7 mouse cellular contexts compared by ENCODE assay signal in the genomic region with DNA sequence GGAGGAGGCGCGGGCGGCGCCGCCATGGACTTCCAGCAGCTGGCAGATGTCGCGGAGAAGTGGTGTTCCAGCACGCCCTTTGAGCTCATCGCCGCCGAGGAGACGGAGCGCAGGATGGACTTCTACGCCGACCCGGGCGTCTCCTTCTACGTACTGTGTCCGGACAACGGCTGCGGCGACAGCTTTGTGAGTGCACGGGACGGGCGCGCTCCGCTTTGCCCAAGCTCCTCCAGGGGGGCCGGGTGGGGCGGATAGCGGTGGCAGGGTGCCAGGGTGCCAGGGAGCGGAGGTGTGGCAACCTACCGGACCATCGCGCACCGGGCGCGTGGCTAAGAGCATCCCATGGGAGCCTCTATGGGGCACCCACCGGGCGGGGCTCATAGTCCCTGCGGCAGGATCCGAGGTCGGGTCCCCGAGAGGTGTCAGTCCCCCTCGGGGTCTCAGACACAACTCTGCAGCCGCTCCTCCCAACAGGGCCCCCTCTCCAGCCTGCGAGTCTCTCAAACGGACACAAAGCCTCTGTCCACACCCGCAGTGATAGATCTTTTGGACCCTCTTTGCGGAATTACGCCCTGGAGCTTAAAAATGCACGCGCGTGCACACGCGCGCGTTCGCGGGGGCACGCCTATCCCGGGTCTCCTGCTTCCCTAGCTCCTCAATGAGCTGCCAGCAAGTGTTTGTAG. TPM values are rescaled to one million over a fixed set of nuclear protein-coding genes. Genes with fewer than 3 reads are reported as not detected.
DNase-seq lines count a peak whose midpoint lies in the region; ATAC-seq and TF ChIP-seq lines count a peak whose summit lies in the region.

No protein-coding gene starts in this region.

- H3K9me3 ChIP-seq in lung, embryonic 14.5 days (ENCODE audit: low read depth, low read length), result no peaks in the 10 kb centered on the region
- no peaks in the 10 kb centered on the region for H3K9me3 ChIP-seq in forebrain, embryonic 11.5 days (ENCODE audit: control insufficient read depth, low read length)
- no peaks in the 10 kb centered on the region for H3K9me3 ChIP-seq in limb, embryonic 14.5 days (ENCODE audit: control insufficient read depth, low read length)

- peaks cover 15% of the 10 kb centered on the region; the same call in 1 of the 2 replicates for H3K27me3 ChIP-seq in lung, embryonic 14.5 days (ENCODE audit: insufficient read depth, low read length)
- peaks cover 2% of the 10 kb centered on the region; the same call in 1 of the 2 replicates for H3K27me3 ChIP-seq in forebrain, embryonic 11.5 days (ENCODE audit: control insufficient read depth, insufficient read depth, low read length)
- H3K27me3 ChIP-seq in limb, embryonic 14.5 days (ENCODE audit: control insufficient read depth, insufficient read depth, low read length), result no peaks in the 10 kb centered on the region; the same call in 1 of the 2 replicates

- peak overlapping the region; percentile 56 for H3K9ac ChIP-seq in lung, embryonic 14.5 days
- H3K9ac ChIP-seq in forebrain, embryonic 11.5 days (ENCODE audit: low read length), result peak overlapping the region; percentile 53
- H3K9ac ChIP-seq in limb, embryonic 14.5 days (ENCODE audit: low read depth, low read length, severe bottlenecking), result peak overlapping the region; percentile 72

- peak; percentile 59 for DNase-seq in lung, embryonic 14.5 days
- DNase-seq in lung, postnatal 10 days, result no peak
- DNase-seq in forebrain, embryonic 11.5 days (ENCODE audit: low spot score), result no peak
- DNase-seq in limb, embryonic 14.5 days (ENCODE audit: low spot score), result peak; percentile 31
- DNase-seq in right cerebral cortex, postnatal 4 days, result peak; percentile 57
- DNase-seq in adrenal gland, adult 8-10 months, result no peak

- no peak for TF ChIP-seq CTCF in lung, embryonic 14.5 days (IDR thresholded peaks at IDR 0.05; ENCODE audit: low read depth)
- TF ChIP-seq CTCF in bone marrow macrophage, adult 2 months (IDR thresholded peaks at IDR 0.05; ENCODE audit: low read depth, low read length), result no peak

- H3K4me3 ChIP-seq in lung, embryonic 14.5 days (ENCODE audit: low read depth, low read length), result peak overlapping the region; percentile 71
- peak overlapping the region; percentile 84 for H3K4me3 ChIP-seq in bone marrow macrophage, adult 2 months (ENCODE audit: insufficient read depth, low read length)
- H3K4me3 ChIP-seq in forebrain, embryonic 11.5 days (ENCODE audit: low read depth, low read length), result peak overlapping the region; percentile 63
- H3K4me3 ChIP-seq in limb, embryonic 14.5 days (replicated peaks; ENCODE audit: low read length), result peak overlapping the region; percentile 83

- H3K4me2 ChIP-seq in lung, embryonic 14.5 days, result peak overlapping the region; percentile 99
- H3K4me2 ChIP-seq in forebrain, embryonic 11.5 days (ENCODE audit: low read depth, low read length, severe bottlenecking), result peak overlapping the region; percentile 98
- peak overlapping the region; percentile 99 for H3K4me2 ChIP-seq in limb, embryonic 14.5 days (replicated peaks; ENCODE audit: low read depth, low read length, severe bottlenecking)

- no peak for ATAC-seq in lung, embryonic 14.5 days (ENCODE audit: insufficient read depth)
- ATAC-seq in forebrain, embryonic 11.5 days (replicated peaks; ENCODE audit: low FRiP score), result peak; percentile 81
- ATAC-seq in limb, embryonic 14.5 days (ENCODE audit: low FRiP score, low read depth), result peak; percentile 23

- no peak overlapping the region for H3K27ac ChIP-seq in lung, embryonic 14.5 days (ENCODE audit: low read depth)
- H3K27ac ChIP-seq in bone marrow macrophage, adult 2 months (ENCODE audit: insufficient read depth, low read depth, low read length), result no peak overlapping the region
- no peak overlapping the region for H3K27ac ChIP-seq in forebrain, embryonic 11.5 days (ENCODE audit: low read depth, low read length)
- H3K27ac ChIP-seq in limb, embryonic 14.5 days (replicated peaks; ENCODE audit: low read depth, low read length), result no peak overlapping the region

- no peaks in the 10 kb centered on the region for H3K4me1 ChIP-seq in lung, embryonic 14.5 days (ENCODE audit: insufficient read depth)
- H3K4me1 ChIP-seq in bone marrow macrophage, adult 2 months (ENCODE audit: control insufficient read depth, insufficient read depth, low read length), result peaks cover 5% of the 10 kb centered on the region
- H3K4me1 ChIP-seq in forebrain, embryonic 11.5 days (replicated peaks; ENCODE audit: control insufficient read depth, insufficient read depth, low read length), result peaks cover 3% of the 10 kb centered on the region; the same call in 1 of the 2 replicates
- H3K4me1 ChIP-seq in limb, embryonic 14.5 days (ENCODE audit: control insufficient read depth, insufficient read depth, low read length), result peaks cover 8% of the 10 kb centered on the region; the same call in 1 of the 2 replicates

- under 1% methylated on average over 60 of the region's 61 CpGs for WGBS in lung, embryonic 14.5 days
- WGBS in forebrain, embryonic 11.5 days, result under 1% methylated on average over 56 of the region's 61 CpGs
- under 1% methylated on average over 55 of the region's 61 CpGs for WGBS in limb, embryonic 14.5 days

- no peak for TF ChIP-seq POLR2A in bone marrow macrophage, adult 2 months (IDR thresholded peaks at IDR 0.05; ENCODE audit: borderline replicate concordance, low read depth, low read length)
- no peak for TF ChIP-seq POLR2A in limb, embryonic 14.5 days (IDR thresholded peaks at IDR 0.05; ENCODE audit: borderline replicate concordance, extremely low read depth, insufficient read depth, insufficient read length)

- H3K36me3 ChIP-seq in lung, embryonic 14.5 days (ENCODE audit: insufficient read depth), result no peaks in the 10 kb centered on the region
- H3K36me3 ChIP-seq in forebrain, embryonic 11.5 days (ENCODE audit: control insufficient read depth, insufficient read depth, low read length), result no peaks in the 10 kb centered on the region
- H3K36me3 ChIP-seq in limb, embryonic 14.5 days (ENCODE audit: control insufficient read depth, insufficient read depth, low read length), result no peaks in the 10 kb centered on the region

RNA-seq across cellular contexts. Expression of gene Mturn, which starts 0.5 kb away (rescaled TPM):
- polyA plus RNA-seq in lung, embryonic 14.5 days (2014; fragmentation: Nextera tagmentation; extraction: Ambion mirVana), result 3.1 and 4.7 TPM in 2 replicates
- 10.2 and 11.3 TPM in 2 replicates for polyA plus RNA-seq in bone marrow macrophage, adult 2 months (2012; ENCODE audit: insufficient read depth, insufficient read length, missing spikeins)
- polyA plus RNA-seq in forebrain, embryonic 11.5 days (2014; fragmentation: Nextera tagmentation; extraction: Ambion mirVana), result 18.5 and 20.0 TPM in 2 replicates
- 8.4 and 9.3 TPM in 2 replicates for polyA plus RNA-seq in limb, embryonic 14.5 days (2012; rRNA removed)
- polyA plus RNA-seq in limb, embryonic 14.5 days (2014; fragmentation: Nextera tagmentation; extraction: Ambion mirVana), result 13.0 and 15.5 TPM in 2 replicates
- total RNA-seq in adrenal gland, adult 8-10 months (2022), result 10 to 100 TPM; 15.6 to 30.6 (median 20.3) TPM

Comparison
In these comparisons a context has a peak if more than half of its experiments do, and no peak if none do; other contexts are left out.
1. DNase-seq: peak in lung, embryonic 14.5 days (single experiment), limb, embryonic 14.5 days (single experiment) and right cerebral cortex, postnatal 4 days (single experiment); none in lung, postnatal 10 days (single experiment), forebrain, embryonic 11.5 days (single experiment) and adrenal gland, adult 8-10 months (single experiment).
2. Peak in every context shown above with its lines, with median percentiles within 50 percentile points of each other: H3K4me2 ChIP-seq, H3K4me3 ChIP-seq and H3K9ac ChIP-seq.